Mouse (Mus musculus) left cerebral cortex, adult 18-20 months (tissue): Measurements from ENCODE around the gene Kansl1. TPM values are rescaled to one million over a fixed set of nuclear protein-coding genes. Genes with fewer than 3 reads are reported as not detected.
"Not testable (repeated sequence)": the region's sequence is repeated elsewhere in the genome, so short reads cannot be mapped to it uniquely, and the experiment has no call there.

Experiments used
- DNase-seq, 2 experiments: peaks; one replicate each; pipeline ENCODE4 v3.0.0; 2021 to 2022; ENCODE audit warnings: low spot score in 2 of 2, mixed read lengths in 1 of 2
- long read RNA-seq, 2 experiments: library from polyadenylated mRNA; stranded (forward); transcript quantifications; one replicate each; pipeline ENCODE4 v2.0.0; 2021
- total RNA-seq, 2 experiments: library from RNA; stranded (reverse); gene quantifications; 2 replicates each; pipeline ENCODE4 v1.2.3; 2021

Gene Kansl1
- total RNA-seq: 10 to 100 TPM; 76.1 to 79.7 TPM
- long read RNA-seq, experiment 1, full-length matches to known transcripts: 11 of 53 reads
- long read RNA-seq, experiment 1, partial matches to known transcripts: 16 of 53 reads
- long read RNA-seq, experiment 1, other reads (novel, unspliced or antisense): 26 of 53 reads
- long read RNA-seq, experiment 2, full-length matches to known transcripts: 5 of 26 reads
- long read RNA-seq, experiment 2, partial matches to known transcripts: 16 of 26 reads
- long read RNA-seq, experiment 2, other reads (novel, unspliced or antisense): 5 of 26 reads

DNA sequence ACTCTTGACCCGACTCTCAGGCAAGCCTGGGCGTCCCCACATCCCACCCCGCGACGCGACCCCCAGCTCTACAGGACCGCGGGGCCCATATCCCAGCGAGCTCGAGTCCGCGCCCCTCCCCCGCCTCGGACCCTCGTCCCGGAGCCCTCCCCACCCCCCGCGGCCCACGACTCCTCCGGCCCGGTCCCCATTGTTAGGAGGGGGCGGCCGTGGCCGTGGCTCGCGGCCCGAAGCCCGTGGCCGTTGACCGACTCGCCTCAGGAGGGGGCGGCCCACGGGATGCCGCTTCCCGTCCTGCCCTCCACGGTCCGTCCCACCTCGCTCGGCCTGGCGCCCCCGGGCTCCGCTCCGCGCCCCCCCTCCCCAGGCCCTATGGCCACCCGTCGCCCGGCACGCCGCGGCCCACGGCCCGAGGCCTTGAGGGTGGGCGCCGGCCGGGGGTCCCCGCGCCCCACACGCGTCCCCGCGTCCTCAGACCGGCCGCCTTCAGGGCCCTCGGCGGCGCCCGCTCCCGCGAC is at the start of gene Kansl1:
TSS of gene Kansl1 (minus strand) at position 111 of the 518 bp plus-strand sequence.
- DNase-seq: peak; percentile 8 to 9

GRCm38 (mm10) chr11:104512436-104512835 is 43.8 kb upstream of the Kansl1 start:
- no peak for DNase-seq

DNA sequence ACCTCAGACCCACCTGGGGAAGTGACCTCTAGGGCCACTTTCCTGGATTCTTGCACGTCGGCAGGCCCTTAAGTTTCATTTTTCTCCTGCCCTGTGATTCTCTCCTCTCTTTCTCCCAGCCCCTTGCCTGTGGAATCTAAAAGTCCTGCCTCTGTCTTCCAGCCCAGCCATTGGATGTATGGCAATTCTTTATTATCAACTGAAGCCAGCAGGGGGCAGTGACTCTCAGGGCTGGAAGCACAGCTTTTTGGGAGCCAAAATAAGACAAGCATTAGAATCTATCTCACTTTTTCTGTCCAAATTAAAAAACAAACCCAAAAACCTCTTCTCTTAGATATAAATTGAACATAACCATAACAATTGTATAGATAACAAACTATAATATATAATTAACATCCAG is 41.9 kb upstream of the Kansl1 start:
- peak; percentile 25 to 39 for DNase-seq

GRCm38 (mm10) chr11:104508455-104508854 is 39.8 kb upstream of the Kansl1 start:
- DNase-seq: no peak

GRCm38 (mm10) chr11:104488292-104488691 is 19.6 kb upstream of the Kansl1 start:
- DNase-seq: no peak

- no peak for DNase-seq
Measured at GRCm38 (mm10) chr11:104481971-104482370, 13.3 kb upstream of the Kansl1 start.

- DNase-seq: no peak
Measured at GRCm38 (mm10) chr11:104479505-104479904, 10.8 kb upstream of the Kansl1 start.

GRCm38 (mm10) chr11:104469371-104469835 is 742 bp upstream of the Kansl1 start:
- DNase-seq: peak; percentile 90 to 91

DNA sequence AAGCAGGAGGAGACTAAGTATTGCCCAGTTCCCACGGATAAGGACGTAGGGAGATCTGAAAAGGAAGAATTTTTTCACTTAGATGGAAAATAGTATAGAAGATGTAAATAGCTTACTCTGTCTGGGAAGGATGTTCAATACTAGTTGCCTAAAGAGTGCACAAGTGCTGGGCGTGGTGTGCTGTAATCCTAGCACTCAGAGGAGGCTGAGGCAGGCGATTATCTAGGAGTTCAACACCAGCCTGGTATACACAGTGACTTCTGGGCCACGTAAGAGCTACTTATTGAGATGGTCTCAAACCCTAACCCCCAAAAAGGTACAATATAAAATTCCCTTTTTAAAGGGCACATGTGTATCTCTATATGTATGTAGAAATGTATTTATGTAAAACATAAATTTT is 963 bp downstream of the Kansl1 start:
- no peak for DNase-seq

GRCm38 (mm10) chr11:104461551-104461950 is 7.1 kb downstream of the Kansl1 start:
- peak; percentile 32 to 68 for DNase-seq

- no peak for DNase-seq
Measured at GRCm38 (mm10) chr11:104459671-104460070, 9.0 kb downstream of the Kansl1 start.

DNA sequence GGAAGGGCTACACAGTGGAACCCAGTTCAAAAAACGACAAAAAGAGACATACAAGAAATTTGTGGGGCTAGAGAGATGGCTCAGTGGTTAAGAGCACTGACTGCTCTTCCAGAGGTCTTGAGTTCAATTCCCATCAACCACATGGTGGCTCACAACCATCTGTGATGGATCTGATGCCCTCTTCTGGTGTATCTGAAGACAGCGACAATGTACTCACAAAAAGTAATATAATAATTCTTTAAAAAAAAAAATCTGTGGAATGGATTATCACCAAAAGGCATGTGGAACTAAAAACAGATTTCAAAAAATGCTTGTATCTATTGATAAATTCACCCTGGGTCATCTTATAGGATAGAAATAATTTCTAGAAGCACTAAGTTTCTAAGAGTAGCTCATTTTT is 10.2 kb downstream of the Kansl1 start:
- no peak for DNase-seq

DNA sequence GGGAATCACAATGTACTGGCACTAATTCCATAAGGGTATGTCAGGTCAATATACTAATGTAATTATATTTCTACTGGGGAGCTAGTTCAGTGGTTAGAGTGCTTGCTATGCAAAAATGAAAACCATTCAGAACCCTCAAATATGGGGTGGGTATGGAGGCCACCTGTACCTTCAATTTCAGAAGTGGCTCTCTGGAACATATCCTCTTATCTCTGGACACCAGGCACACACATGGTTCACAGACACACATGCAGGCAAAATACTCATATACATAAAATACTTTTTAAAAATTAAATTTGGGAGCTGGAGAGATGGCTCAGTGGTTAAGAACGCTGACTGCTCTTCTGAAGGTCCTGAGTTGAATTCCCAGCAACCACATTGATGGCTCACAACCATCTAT is 16.0 kb downstream of the Kansl1 start:
- no peak for DNase-seq

DNA sequence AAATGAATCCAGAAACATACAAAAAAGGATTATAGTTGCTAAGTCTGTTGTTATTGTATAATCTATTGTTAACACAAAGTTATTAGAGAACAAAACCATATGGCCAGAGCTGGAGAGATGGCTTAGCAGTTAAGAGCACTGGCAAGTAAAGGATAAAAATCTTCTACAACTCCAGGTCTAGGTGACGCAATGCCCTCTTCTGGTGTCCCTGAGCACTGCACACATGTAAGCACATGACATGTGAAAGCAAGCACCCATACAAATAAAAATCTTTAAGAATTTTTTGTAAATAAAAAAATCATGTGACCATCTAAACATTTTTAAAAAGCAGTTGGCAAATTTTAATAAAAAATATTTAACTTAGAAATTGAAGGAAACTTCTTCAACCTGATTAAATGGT is 17.4 kb downstream of the Kansl1 start:
- DNase-seq: no peak

GRCm38 (mm10) chr11:104448499-104448898 is 20.2 kb downstream of the Kansl1 start:
- DNase-seq: not testable (repeated sequence)

DNA sequence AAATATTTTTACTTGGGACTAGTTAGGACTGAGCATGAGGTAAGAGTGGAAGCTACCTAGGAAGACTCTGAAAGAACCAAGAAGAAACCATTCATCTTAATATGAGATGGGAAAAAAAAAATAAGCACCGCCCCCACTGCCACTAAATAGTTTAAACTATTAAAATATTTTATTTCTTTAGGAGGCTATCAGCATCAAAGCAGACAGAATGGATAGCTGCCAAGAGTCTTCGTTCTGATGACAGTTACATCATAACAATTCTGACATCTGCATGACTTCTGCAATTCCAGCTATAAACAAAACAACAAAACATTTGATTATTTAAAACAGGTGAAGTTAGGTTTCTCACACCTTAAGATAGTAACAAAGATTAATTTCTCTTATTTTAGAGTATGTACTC is 23.1 kb downstream of the Kansl1 start:
- DNase-seq: no peak

- DNase-seq: no peak
Measured at GRCm38 (mm10) chr11:104445044-104445443, 23.6 kb downstream of the Kansl1 start.

- no peak for DNase-seq
Measured at GRCm38 (mm10) chr11:104443359-104443758, 25.3 kb downstream of the Kansl1 start.

GRCm38 (mm10) chr11:104442333-104443136 is 26.1 kb downstream of the Kansl1 start:
- peak; percentile 85 to 90 for DNase-seq

- peak; percentile 64 to 75 for DNase-seq
Measured at GRCm38 (mm10) chr11:104441475-104442332, 27.0 kb downstream of the Kansl1 start.
